In the genomic region with DNA sequence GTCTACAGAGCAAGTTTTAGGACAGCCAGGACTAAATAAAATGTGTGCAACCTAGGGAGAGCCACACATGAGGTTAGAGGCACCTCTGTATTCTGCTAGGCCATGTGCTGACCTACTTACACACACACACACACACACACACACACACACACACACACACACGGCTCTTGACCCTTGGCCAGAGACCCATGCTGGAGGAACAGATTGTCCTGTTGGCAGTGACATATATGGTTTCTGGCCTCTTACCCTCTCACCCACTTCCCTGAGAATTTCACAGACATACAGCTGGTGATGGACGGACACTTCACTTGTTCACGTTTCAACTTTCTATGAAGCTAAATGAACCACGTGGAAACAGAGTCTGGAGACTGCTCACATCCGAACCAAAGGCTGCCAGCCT, we compare ENCODE assay signal across 21 mouse cellular contexts. TPM values are rescaled to one million over a fixed set of nuclear protein-coding genes. Genes with fewer than 3 reads are reported as not detected.
DNase-seq lines count a peak whose midpoint lies in the region; ATAC-seq and TF ChIP-seq lines count a peak whose summit lies in the region.
"Had no signal": no experiment of that assay in that cellular context is flagged by ENCODE, and none has a peak within 500 bp of the region (broad histone marks: within the 10 kb centered on the region; RNA-seq: fewer than 3 reads in every experiment).

No protein-coding gene starts in this region.

- WGBS in cerebellum, adult 2 months = 9% methylated on average over 5 of the region's 5 CpGs
- 85% methylated on average over 5 of the region's 5 CpGs for WGBS in hindbrain, embryonic 11.5 days

- TF ChIP-seq CTCF in cerebellum, adult 2 months (IDR thresholded peaks at IDR 0.05; ENCODE audit: borderline replicate concordance, insufficient read depth, low read depth, low read length) = no peak

- no peak for ATAC-seq in cerebellum, adult (ENCODE audit: insufficient number of reproducible peaks, low FRiP score, low TSS enrichment)
- no peak for ATAC-seq in hindbrain, embryonic 11.5 days (ENCODE audit: low FRiP score)
- ATAC-seq: forebrain, embryonic 16.5 days; hindbrain, embryonic 16.5 days; liver, postnatal 0 days had no signal

- H3K27ac ChIP-seq in cerebellum, adult 2 months (ENCODE audit: insufficient read depth, low read length) = peak overlapping the region; percentile 41; the same call in 1 of the 2 replicates
- H3K27ac ChIP-seq in brown adipose tissue, adult 24 weeks (replicated peaks; ENCODE audit: low read depth, low read length) = peak overlapping the region; percentile 91
- H3K27ac ChIP-seq in hindbrain, embryonic 11.5 days (ENCODE audit: low read depth, low read length) = no peak overlapping the region
- H3K27ac ChIP-seq: embryonic facial prominence, embryonic 12.5 days; heart, embryonic 13.5 days; midbrain, embryonic 12.5 days; stomach, embryonic 15.5 days had no signal

- H3K79me2 ChIP-seq in myocyte (ENCODE audit: control insufficient read depth, insufficient read depth) = peaks cover 28% of the 10 kb centered on the region

- peak; percentile 71 to 77 for DNase-seq in cerebellum, adult 2 months
- peak; percentile 30 to 45 for DNase-seq in kidney, postnatal 36 days
- no peak for DNase-seq in kidney, postnatal 4 days
- DNase-seq in lung, adult 18-20 months = no peak
- DNase-seq in hindbrain, embryonic 11.5 days (ENCODE audit: low spot score) = no peak
- DNase-seq: B cell, adult 2 months; heart, postnatal 36 days; kidney, adult 2 months; kidney, postnatal 14 days; liver, postnatal 0 days; lung, postnatal 36 days; spleen, adult 18-20 months had no signal

- H3K27me3 ChIP-seq in cerebellum, adult 2 months (ENCODE audit: control insufficient read depth, insufficient read depth, low read length) = no peaks in the 10 kb centered on the region
- H3K27me3 ChIP-seq in myocyte (ENCODE audit: control insufficient read depth, insufficient read depth, insufficient read length) = no peaks in the 10 kb centered on the region
- no peaks in the 10 kb centered on the region for H3K27me3 ChIP-seq in hindbrain, embryonic 11.5 days (ENCODE audit: control insufficient read depth, insufficient read depth, low read length)
- H3K27me3 ChIP-seq: embryonic facial prominence, embryonic 12.5 days; heart, embryonic 13.5 days; midbrain, embryonic 12.5 days; stomach, embryonic 15.5 days had no signal

- no peak for TF ChIP-seq POLR2A in cerebellum, adult 2 months (IDR thresholded peaks at IDR 0.05; ENCODE audit: borderline replicate concordance, insufficient read depth, low read length)
- no peak for TF ChIP-seq POLR2A in myocyte (IDR thresholded peaks at IDR 0.05; ENCODE audit: insufficient read length, low read depth)

- no peak overlapping the region for H3K4me3 ChIP-seq in cerebellum, adult 2 months (replicated peaks; ENCODE audit: insufficient read depth, low read depth, low read length)
- peak overlapping the region; percentile 35 for H3K4me3 ChIP-seq in brown adipose tissue, adult 24 weeks (ENCODE audit: insufficient read depth, low read depth, low read length)
- H3K4me3 ChIP-seq in myocyte = peak overlapping the region; percentile 84
- H3K4me3 ChIP-seq in hindbrain, embryonic 11.5 days (ENCODE audit: low read depth, low read length) = no peak overlapping the region
- H3K4me3 ChIP-seq: embryonic facial prominence, embryonic 12.5 days; heart, embryonic 13.5 days; midbrain, embryonic 12.5 days; stomach, embryonic 15.5 days had no signal

- no peaks in the 10 kb centered on the region for H3K9me3 ChIP-seq in hindbrain, embryonic 11.5 days (ENCODE audit: control insufficient read depth, low read length)
- H3K9me3 ChIP-seq: embryonic facial prominence, embryonic 12.5 days; heart, embryonic 13.5 days; midbrain, embryonic 12.5 days; stomach, embryonic 15.5 days had no signal

- H3K4me2 ChIP-seq in myocyte (ENCODE audit: low read depth) = peak overlapping the region; percentile 91
- no peak overlapping the region for H3K4me2 ChIP-seq in hindbrain, embryonic 11.5 days (replicated peaks; ENCODE audit: low read depth, low read length)
- H3K4me2 ChIP-seq: embryonic facial prominence, embryonic 12.5 days; heart, embryonic 13.5 days; midbrain, embryonic 12.5 days had no signal

- H3K36me3 ChIP-seq in myocyte (ENCODE audit: control insufficient read depth, insufficient read depth) = peaks cover 29% of the 10 kb centered on the region
- H3K36me3 ChIP-seq in hindbrain, embryonic 11.5 days (ENCODE audit: control insufficient read depth, insufficient read depth, low read length) = no peaks in the 10 kb centered on the region
- H3K36me3 ChIP-seq: stomach, embryonic 15.5 days had no signal

- peaks cover 53% of the 10 kb centered on the region for H3K4me1 ChIP-seq in cerebellum, adult 2 months (ENCODE audit: control insufficient read depth, insufficient read depth, low read length)
- H3K4me1 ChIP-seq in brown adipose tissue, adult 24 weeks (ENCODE audit: control insufficient read depth, insufficient read depth, insufficient read length, low read length) = peaks cover 43% of the 10 kb centered on the region
- no peaks in the 10 kb centered on the region for H3K4me1 ChIP-seq in hindbrain, embryonic 11.5 days (replicated peaks; ENCODE audit: control insufficient read depth, insufficient read depth, low read length)

- no peak overlapping the region for H3ac ChIP-seq in myocyte (ENCODE audit: control insufficient read depth, insufficient read length)

- no peak overlapping the region for H3K9ac ChIP-seq in hindbrain, embryonic 11.5 days (ENCODE audit: low read depth, low read length)
- H3K9ac ChIP-seq: embryonic facial prominence, embryonic 12.5 days; heart, embryonic 13.5 days; liver, postnatal 0 days; midbrain, embryonic 12.5 days; stomach, embryonic 15.5 days had no signal

TF ChIP-seq in myocyte, 11 proteins besides CTCF, POLR2A, EP300 and RAD21:
- TF ChIP-seq MYOD1 (IDR thresholded peaks at IDR 0.05; ENCODE audit: control insufficient read depth in 1 of 3, insufficient read length in 2 of 3, low read depth in 2 of 3) (no peak), MYOG (IDR thresholded peaks at IDR 0.05; ENCODE audit: control insufficient read depth in 1 of 3, insufficient read depth in 1 of 3, insufficient read length in 2 of 3, low read depth in 2 of 3) (no peak), POLR2AphosphoS2 (IDR thresholded peaks at IDR 0.05; ENCODE audit: insufficient read length, low read depth) (no peak), TCF12 (IDR thresholded peaks at IDR 0.05; ENCODE audit: insufficient read depth, poor library complexity, severe bottlenecking) (no peak)
TF ChIP-seq in myocyte: peak in this region for 0.

RNA-seq across cellular contexts. Expression of a gene that starts 49.8 kb away (rescaled TPM):
- polyA plus RNA-seq in cerebellum, adult 2 months (2012; rRNA removed) = 9.2 and 10.1 TPM in 2 replicates
- 0.38 TPM in 1 of 2 replicates, not detected in the other for polyA plus RNA-seq in brown adipose tissue, adult 24 weeks (2012; ENCODE audit: insufficient read depth, insufficient read length, missing spikeins)
- 0.38 TPM for polyA plus RNA-seq in myocyte (2012; fragmentation: generic; extraction: Trizol)
- 22.5 and 23.5 TPM in 2 replicates for polyA plus RNA-seq in hindbrain, embryonic 11.5 days (2014; fragmentation: Nextera tagmentation; extraction: Ambion mirVana)

Comparison
In these comparisons a context has a peak if more than half of its experiments do, and no peak if none do; other contexts are left out.
1. DNase-seq: peak in cerebellum, adult 2 months (2 of 2) and kidney, postnatal 36 days (2 of 2); none in kidney, postnatal 4 days (0 of 2), lung, adult 18-20 months (0 of 2) and hindbrain, embryonic 11.5 days (single experiment).
2. H3K4me3 ChIP-seq: peak in brown adipose tissue, adult 24 weeks (single experiment) and myocyte (single experiment); none in cerebellum, adult 2 months (single experiment) and hindbrain, embryonic 11.5 days (single experiment).